Mouse (Mus musculus) heart, adult 2 months (tissue): Measurements from ENCODE around the gene Usp46.

ENCODE experiments used
- CTCF ChIP-seq: fragments of 200-600 bp; IDR thresholded peaks from 2 replicates; pipeline ENCODE4 v1.8.1; 2022; ENCODE audit warnings: antibody characterized with exemption, mild to moderate bottlenecking, moderate library complexity
- POLR2A ChIP-seq: fragments of 200-500 bp; IDR thresholded peaks from 2 replicates; pipeline ENCODE4 v1.6.1; 2011; ENCODE audit warnings: mild to moderate bottlenecking, low read depth, low read length, control low read depth; ENCODE audit not compliant: insufficient read depth

DNA sequence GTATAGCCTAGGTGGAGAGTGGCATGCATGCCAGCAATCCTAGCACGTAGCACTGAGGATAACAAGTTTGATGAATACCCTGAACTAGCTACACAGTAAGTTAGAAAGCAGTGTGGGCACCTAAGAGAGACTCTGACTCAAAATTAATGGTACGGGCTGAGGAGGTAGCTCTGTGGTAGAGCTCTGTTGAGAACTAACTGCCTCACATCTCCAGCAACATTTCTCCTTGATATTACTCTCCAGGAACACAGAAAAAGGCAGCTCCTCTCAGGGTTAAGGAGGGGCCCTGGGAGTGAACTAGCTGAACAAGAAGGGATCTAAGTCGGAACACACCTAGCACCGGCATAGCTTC is 24.2 kb upstream of the Usp46 start:
- TF ChIP-seq POLR2A (no peak), CTCF (no peak)
